In the genomic region with DNA sequence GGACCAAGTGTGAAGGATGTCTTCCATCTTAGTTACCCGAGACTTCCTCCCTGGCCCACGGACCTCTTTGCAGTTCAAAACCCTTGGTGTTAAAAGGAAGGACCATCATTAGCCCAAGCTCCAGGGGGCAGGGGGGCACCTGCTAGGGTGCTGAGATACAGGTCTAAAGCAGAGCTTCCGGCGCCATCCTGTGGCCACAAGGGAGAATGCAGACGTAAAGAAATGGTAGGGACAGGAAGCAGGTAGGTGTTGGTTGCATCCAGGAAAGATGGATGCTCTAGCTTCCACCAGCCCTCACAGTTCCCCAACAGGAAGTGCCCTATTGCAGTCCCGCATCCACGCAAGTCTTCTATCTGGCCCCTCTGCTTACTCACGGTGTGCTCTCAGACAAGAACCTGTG, we compare ENCODE assay signal across 11 mouse cellular contexts. TPM values are rescaled to one million over a fixed set of nuclear protein-coding genes. Genes with fewer than 3 reads are reported as not detected.
DNase-seq lines count a peak whose midpoint lies in the region; ATAC-seq lines count a peak whose summit lies in the region.
"Had no signal": no experiment of that assay in that cellular context is flagged by ENCODE, and none has a peak within 500 bp of the region (broad histone marks: within the 10 kb centered on the region; RNA-seq: fewer than 3 reads in every experiment).

No protein-coding gene starts in this region.

- no peak overlapping the region for H3K4me2 ChIP-seq in midbrain, embryonic 11.5 days
- no peak overlapping the region for H3K4me2 ChIP-seq in midbrain, embryonic 16.5 days (ENCODE audit: low read length)

- no peak overlapping the region for H3K9ac ChIP-seq in midbrain, embryonic 11.5 days (ENCODE audit: low read length)
- no peak overlapping the region for H3K9ac ChIP-seq in midbrain, embryonic 16.5 days (ENCODE audit: low read depth, low read length)

- H3K4me3 ChIP-seq in midbrain, embryonic 11.5 days (ENCODE audit: low read depth, low read length) = no peak overlapping the region
- H3K4me3 ChIP-seq in midbrain, embryonic 16.5 days (ENCODE audit: low read depth, low read length) = no peak overlapping the region

- no peaks in the 10 kb centered on the region for H3K36me3 ChIP-seq in midbrain, embryonic 11.5 days (ENCODE audit: control insufficient read depth, insufficient read depth, low read length)
- no peaks in the 10 kb centered on the region for H3K36me3 ChIP-seq in midbrain, embryonic 16.5 days (ENCODE audit: control insufficient read depth, insufficient read depth, low read length)
- H3K36me3 ChIP-seq: G1E had no signal

- H3K27ac ChIP-seq in midbrain, embryonic 11.5 days (ENCODE audit: low read depth, low read length) = no peak overlapping the region
- no peak overlapping the region for H3K27ac ChIP-seq in midbrain, embryonic 16.5 days (ENCODE audit: low read length)

- H3K27me3 ChIP-seq in midbrain, embryonic 11.5 days (ENCODE audit: control insufficient read depth, insufficient read depth, low read length) = peaks cover 31% of the 10 kb centered on the region
- H3K27me3 ChIP-seq in midbrain, embryonic 16.5 days (ENCODE audit: control insufficient read depth, insufficient read depth, low read depth, low read length) = peaks cover 8% of the 10 kb centered on the region

- no peaks in the 10 kb centered on the region for H3K9me3 ChIP-seq in midbrain, embryonic 11.5 days (ENCODE audit: control insufficient read depth, low read length)
- no peaks in the 10 kb centered on the region for H3K9me3 ChIP-seq in midbrain, embryonic 16.5 days (replicated peaks; ENCODE audit: control insufficient read depth, low read length, poor library complexity, severe bottlenecking)
- H3K9me3 ChIP-seq: G1E had no signal

- DNase-seq in adrenal gland, postnatal 25 days = peak; percentile 47
- DNase-seq in adrenal gland, adult 2 months = no peak
- DNase-seq in midbrain, embryonic 11.5 days (ENCODE audit: low spot score, missing footprints) = peak; percentile 90
- peak; percentile 33 to 37 for DNase-seq in cerebellum, postnatal 36 days
- DNase-seq in layer of hippocampus, adult 9-11 months = peak; percentile 55
- peak; percentile 51 to 61 for DNase-seq in lung, postnatal 4 days
- DNase-seq in thymus, postnatal 14 days = peak; percentile 29

- WGBS in midbrain, embryonic 11.5 days = 13% methylated on average over 8 of the region's 8 CpGs
- WGBS in midbrain, embryonic 16.5 days = 27% methylated on average over 8 of the region's 8 CpGs

- H3K4me1 ChIP-seq in midbrain, embryonic 11.5 days (ENCODE audit: control insufficient read depth, insufficient read depth, low read length) = peaks cover 11% of the 10 kb centered on the region
- peaks cover 2% of the 10 kb centered on the region; the same call in 1 of the 2 replicates for H3K4me1 ChIP-seq in midbrain, embryonic 16.5 days (ENCODE audit: control insufficient read depth, insufficient read depth, low read length)

- ATAC-seq in midbrain, embryonic 11.5 days (ENCODE audit: low FRiP score) = no peak
- ATAC-seq in midbrain, embryonic 16.5 days = no peak

RNA-seq across cellular contexts. Expression of gene Slpi, which starts 1.9 kb away (rescaled TPM):
- 5.2 and 7.9 TPM in 2 replicates for total RNA-seq in adrenal gland, postnatal 25 days (2021)
- 10 to 100 TPM; 19.3 to 36.0 TPM for total RNA-seq in adrenal gland, adult 2 months (2021)
- 5.7 and 8.5 TPM in 2 replicates for polyA plus RNA-seq in adrenal gland, adult 2 months (2012; rRNA removed)
- 0.37 and 0.52 TPM in 2 replicates for polyA plus RNA-seq in midbrain, embryonic 11.5 days (2014; fragmentation: Nextera tagmentation; extraction: Ambion mirVana)
- not detected in 2 replicates for polyA plus RNA-seq in midbrain, embryonic 16.5 days (2015; fragmentation: Nextera tagmentation; extraction: Ambion mirVana)
- total RNA-seq: G1E had no signal
- polyA plus RNA-seq: G1E; neural tube, embryonic 14.5 days had no signal

RNA-seq across cellular contexts. Expression of gene Rbpjl, which starts 16.0 kb away (rescaled TPM):
- total RNA-seq in adrenal gland, postnatal 25 days (2021) = not detected in 2 replicates
- not detected for total RNA-seq in adrenal gland, adult 2 months (2021)
- polyA plus RNA-seq in adrenal gland, adult 2 months (2012; rRNA removed) = not detected in 2 replicates
- not detected in 2 replicates for polyA plus RNA-seq in midbrain, embryonic 11.5 days (2014; fragmentation: Nextera tagmentation; extraction: Ambion mirVana)
- polyA plus RNA-seq in midbrain, embryonic 16.5 days (2015; fragmentation: Nextera tagmentation; extraction: Ambion mirVana) = 0.04 TPM in 1 of 2 replicates, not detected in the other
- polyA plus RNA-seq: G1E had no signal

RNA-seq across cellular contexts. Expression of gene Matn4, which starts 18.0 kb away (rescaled TPM):
- 0.73 and 1.3 TPM in 2 replicates for total RNA-seq in adrenal gland, postnatal 25 days (2021)
- 1 to 10 TPM in 1 of 2 experiments, under 1 TPM in 1; 0.17 to 1.8 TPM for total RNA-seq in adrenal gland, adult 2 months (2021)
- polyA plus RNA-seq in adrenal gland, adult 2 months (2012; rRNA removed) = 1.0 TPM in 2 replicates
- polyA plus RNA-seq in midbrain, embryonic 11.5 days (2014; fragmentation: Nextera tagmentation; extraction: Ambion mirVana) = 0.10 and 0.23 TPM in 2 replicates
- polyA plus RNA-seq in midbrain, embryonic 16.5 days (2015; fragmentation: Nextera tagmentation; extraction: Ambion mirVana) = 0.93 and 1.1 TPM in 2 replicates
- polyA plus RNA-seq: G1E had no signal

RNA-seq across cellular contexts. Expression of gene Svs5, which starts 54.4 kb away (rescaled TPM):
- total RNA-seq in adrenal gland, postnatal 25 days (2021) = 0.73 and 3.9 TPM in 2 replicates
- total RNA-seq in adrenal gland, adult 2 months (2021) = 1 to 10 TPM; 1.5 to 1.7 TPM
- polyA plus RNA-seq in adrenal gland, adult 2 months (2012; rRNA removed) = not detected in 2 replicates
- polyA plus RNA-seq in midbrain, embryonic 11.5 days (2014; fragmentation: Nextera tagmentation; extraction: Ambion mirVana) = not detected in 2 replicates
- polyA plus RNA-seq in midbrain, embryonic 16.5 days (2015; fragmentation: Nextera tagmentation; extraction: Ambion mirVana) = not detected in 2 replicates
- total RNA-seq: G1E had no signal
- polyA plus RNA-seq: G1E; heart, embryonic 16.5 days; neural tube, embryonic 14.5 days had no signal

RNA-seq across cellular contexts. Expression of gene Sdc4, which starts 56.7 kb away (rescaled TPM):
- 75.1 and 82.0 TPM in 2 replicates for total RNA-seq in adrenal gland, postnatal 25 days (2021)
- total RNA-seq in adrenal gland, adult 2 months (2021) = 100 to 1,000 TPM; 123 to 151 TPM
- polyA plus RNA-seq in adrenal gland, adult 2 months (2012; rRNA removed) = 23.3 and 23.5 TPM in 2 replicates
- 9.7 and 9.9 TPM in 2 replicates for polyA plus RNA-seq in midbrain, embryonic 11.5 days (2014; fragmentation: Nextera tagmentation; extraction: Ambion mirVana)
- polyA plus RNA-seq in midbrain, embryonic 16.5 days (2015; fragmentation: Nextera tagmentation; extraction: Ambion mirVana) = 6.3 and 8.7 TPM in 2 replicates
- polyA plus RNA-seq: G1E had no signal
